Mouse (Mus musculus): ENCODE results near the gene Cnga2. TPM values are rescaled to one million over a fixed set of nuclear protein-coding genes. Genes with fewer than 3 reads are reported as not detected.

Cnga2 gene
- total RNA-seq, 1 experiment = not detected

Other genes with a start within 250 kb of the Cnga2 start
- gene Vma21, start 175.9 kb upstream of the Cnga2 start, total RNA-seq (2012; rRNA removed) = 5.7 and 7.5 TPM in 2 replicates
- gene Gm1141, start 70.8 kb upstream of the Cnga2 start, total RNA-seq (2012; rRNA removed) = 0.22 and 0.32 TPM in 2 replicates
- gene Prrg3, start 29.2 kb upstream of the Cnga2 start, total RNA-seq (2012; rRNA removed) = 3.0 and 3.1 TPM in 2 replicates
- not detected in 2 replicates for gene Fate1, start 18.9 kb upstream of the Cnga2 start, total RNA-seq (2012; rRNA removed)
- 0.85 and 2.5 TPM in 2 replicates for gene Magea4, start 230.2 kb downstream of the Cnga2 start, total RNA-seq (2012; rRNA removed)